Mouse (Mus musculus) lung, adult 18-20 months (tissue): ENCODE data around the gene Cd151.

Experiments used
- DNase-seq, 2 experiments: peaks; one replicate each; pipeline ENCODE4 v3.0.0; 2022; ENCODE audit warnings: mixed read lengths in 2 of 2

The Cd151 gene

GRCm38 (mm10) chr7:141475805-141476158 lies 8.6 kb downstream of the Cd151 start:
- peak; percentile 19 to 28 for DNase-seq

DNA sequence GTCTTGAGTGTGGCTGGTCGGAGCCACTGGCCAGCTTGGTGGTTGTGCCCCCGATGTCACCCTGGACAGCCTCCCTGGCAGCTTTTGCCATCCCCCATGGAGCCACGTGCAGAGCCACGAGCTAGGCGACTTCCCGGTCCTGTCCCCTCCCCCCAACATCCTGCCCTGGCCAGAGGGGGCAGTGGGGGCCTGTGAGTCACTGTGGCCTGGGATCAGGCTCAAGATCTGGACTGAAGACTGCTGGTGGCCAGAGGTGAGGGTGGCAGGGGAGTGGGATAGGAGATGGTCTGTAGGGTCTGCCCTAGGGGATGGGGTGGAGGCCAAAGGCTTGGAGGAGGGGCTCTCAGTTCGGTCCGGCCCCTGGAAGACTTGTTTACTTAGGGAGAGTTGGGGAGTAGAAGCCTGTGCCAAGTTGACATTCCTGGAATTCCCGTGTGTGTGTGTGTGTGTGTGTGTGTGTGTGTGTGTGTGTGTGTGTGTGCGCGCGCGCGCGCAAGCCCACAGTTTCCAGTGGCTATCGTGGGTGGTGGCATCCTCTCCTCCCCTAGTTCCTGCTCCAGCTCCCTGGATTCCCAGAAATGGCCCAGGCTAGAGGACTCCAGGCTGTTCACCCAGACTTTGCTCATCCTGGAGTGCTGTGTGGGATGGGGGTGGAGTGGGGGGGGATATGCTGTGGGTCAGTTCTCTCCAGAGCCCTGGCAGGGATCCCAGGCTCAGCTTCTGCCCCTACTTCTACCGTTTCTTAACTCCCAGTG lies 9.2 kb downstream of the Cd151 start:
- DNase-seq: peak; percentile 90 to 94

GRCm38 (mm10) chr7:141476981-141477370 lies 9.8 kb downstream of the Cd151 start:
- peak; percentile 56 to 63 for DNase-seq

GRCm38 (mm10) chr7:141477578-141478269 lies 10.5 kb downstream of the Cd151 start:
- DNase-seq: peak in 1 of 2 experiments; percentile 17

GRCm38 (mm10) chr7:141478270-141478748 lies 11.1 kb downstream of the Cd151 start:
- DNase-seq: peak in 1 of 2 experiments; percentile 4

DNA sequence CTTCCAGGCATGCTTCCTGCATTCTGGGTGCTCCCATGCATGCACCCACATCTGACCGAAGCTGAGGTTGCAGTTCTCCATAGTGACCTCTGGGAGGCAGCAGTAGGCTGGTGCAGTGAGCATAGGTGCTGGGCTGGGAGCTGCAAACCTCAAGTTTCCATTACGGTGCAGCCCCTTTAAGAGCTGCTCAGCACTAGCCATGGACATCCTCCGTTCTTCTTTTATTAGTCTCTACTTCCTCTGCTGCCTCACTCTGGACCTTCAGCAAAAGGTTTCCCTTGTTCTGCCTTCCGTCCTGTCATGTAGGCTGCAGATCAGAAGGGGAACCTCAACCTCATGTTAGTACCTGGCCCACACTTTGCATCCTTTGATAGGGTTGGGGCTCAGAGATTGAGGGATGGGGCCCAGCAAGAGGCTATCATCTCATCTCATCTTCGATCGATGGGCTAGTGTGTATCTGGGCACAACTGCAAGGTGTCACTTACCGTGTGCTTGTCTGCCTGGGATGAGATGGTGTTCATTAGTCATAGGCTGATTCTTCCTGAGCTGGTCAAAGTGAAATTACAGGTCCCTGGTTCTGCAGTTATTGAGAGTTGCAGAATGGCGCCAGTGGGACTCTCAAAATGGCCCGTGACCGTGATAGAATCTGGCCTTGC lies 13.8 kb downstream of the Cd151 start:
- DNase-seq: peak; percentile 69 to 73

- peak; percentile 52 to 54 for DNase-seq
Observed at GRCm38 (mm10) chr7:141481498-141482401, 14.6 kb downstream of the Cd151 start.

GRCm38 (mm10) chr7:141482531-141483024 lies 15.4 kb downstream of the Cd151 start:
- DNase-seq: no peak

DNA sequence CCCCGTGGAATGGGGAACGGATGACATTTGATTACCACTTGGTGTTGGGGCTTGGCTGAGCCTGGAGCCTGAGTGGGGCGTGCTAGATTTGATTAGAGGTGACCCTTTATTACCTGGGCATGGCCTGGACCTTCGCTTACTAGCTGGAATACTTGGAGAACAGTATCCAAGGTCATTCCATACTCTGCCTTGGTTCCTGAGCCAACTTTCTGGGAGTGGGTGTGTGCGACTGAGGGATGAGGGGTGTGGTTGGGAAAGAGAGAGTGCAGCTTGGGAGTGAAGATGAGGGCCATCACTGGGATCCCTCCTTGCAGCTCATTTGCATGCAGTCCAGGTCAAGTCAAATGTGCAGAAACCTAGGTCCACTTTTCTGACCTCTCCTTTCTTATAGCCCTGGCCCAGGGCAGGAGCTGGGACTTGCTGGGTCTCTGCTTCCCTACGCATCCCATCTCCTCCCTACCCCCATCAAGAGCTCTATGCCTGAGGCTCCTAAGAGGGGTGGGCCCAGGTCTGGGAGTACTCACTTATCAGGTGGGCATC lies 16.0 kb downstream of the Cd151 start:
- no peak for DNase-seq

DNA sequence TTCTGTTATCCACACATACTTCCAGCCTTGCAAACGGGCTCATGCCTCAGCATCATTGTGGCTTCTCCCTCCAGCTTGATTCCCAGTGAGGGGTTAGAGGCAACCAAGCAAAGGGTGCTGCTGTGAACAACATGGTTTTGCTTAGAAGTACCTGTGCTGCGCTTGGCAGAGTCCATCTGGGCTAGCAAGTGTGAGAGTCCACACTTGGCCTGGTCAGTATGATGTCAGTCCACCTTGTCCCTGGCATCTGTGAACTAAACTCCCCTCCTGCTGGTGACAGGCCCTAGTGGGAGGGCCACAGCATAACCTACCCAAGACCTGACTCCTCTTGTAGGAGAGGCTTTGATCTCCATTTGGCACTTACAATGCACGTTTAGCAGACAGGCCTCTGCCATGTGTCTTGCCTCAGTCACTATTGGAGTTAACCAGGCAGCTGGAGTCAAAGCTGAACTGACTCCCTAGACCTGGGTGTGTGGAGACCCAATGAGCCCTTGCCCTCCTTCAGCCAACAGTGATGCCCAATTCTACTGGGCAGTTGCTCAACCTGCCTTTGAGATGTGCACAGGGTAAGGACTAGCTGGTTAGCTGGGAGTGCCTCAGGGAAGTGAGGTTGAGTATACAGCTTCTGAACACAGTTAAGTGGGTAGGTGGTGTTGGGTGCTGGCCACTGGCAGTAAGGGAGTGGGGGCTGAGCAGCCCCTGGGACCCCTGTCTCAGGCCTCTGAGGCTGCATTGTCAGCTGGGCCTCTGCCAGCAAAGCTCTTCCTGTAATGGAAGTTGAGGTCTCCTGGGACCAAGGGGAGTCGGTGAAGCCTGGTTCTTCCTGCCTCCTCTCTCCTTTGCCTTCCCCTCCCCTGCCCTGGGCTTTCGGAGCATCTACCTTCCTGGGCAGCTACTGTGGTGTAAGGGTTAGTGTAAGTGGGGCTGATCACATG lies 17.3 kb downstream of the Cd151 start:
- no peak for DNase-seq

GRCm38 (mm10) chr7:141485186-141485585 lies 18.0 kb downstream of the Cd151 start:
- DNase-seq: no peak

GRCm38 (mm10) chr7:141485606-141486005 lies 18.4 kb downstream of the Cd151 start:
- DNase-seq: no peak

DNA sequence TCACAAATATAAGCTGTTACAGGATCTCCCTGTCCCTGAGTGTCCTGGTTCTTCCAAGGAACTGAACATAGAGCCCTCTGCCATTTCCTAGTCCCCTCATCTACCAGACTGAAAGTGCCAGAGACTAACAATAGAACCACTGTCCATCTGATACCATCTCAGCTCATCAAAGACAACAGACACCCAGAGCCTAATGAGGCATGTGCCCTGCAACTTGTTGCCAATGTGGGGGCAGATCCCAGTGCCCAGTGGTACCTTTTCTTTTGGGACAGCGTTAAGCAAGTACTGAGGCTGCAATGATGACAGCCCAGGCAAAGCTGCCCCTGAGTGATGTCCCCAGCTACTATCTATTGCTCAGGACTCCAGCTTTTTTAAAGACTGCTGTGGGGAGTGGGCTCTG lies 19.0 kb downstream of the Cd151 start:
- DNase-seq: no peak

GRCm38 (mm10) chr7:141487141-141487540 lies 19.9 kb downstream of the Cd151 start:
- no peak for DNase-seq

DNA sequence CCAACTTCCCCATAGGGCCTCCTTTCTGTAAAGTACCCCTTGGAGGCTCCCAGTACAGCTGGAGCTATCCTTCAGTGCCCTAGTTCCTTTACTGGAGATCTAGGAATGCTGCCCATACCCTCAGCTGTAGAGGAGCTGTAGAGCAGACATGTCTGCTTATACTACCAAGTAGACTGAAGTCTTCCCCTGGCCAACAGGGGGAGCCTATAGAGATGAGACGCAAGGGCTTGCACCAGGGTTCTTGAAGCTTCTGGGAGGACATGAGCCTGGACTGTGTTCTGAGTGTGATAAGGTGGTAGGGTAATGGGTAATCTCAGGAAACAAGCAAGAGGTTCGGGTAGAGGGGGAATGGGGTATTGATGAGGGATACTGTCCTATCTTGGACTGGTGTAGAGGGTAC lies 24.0 kb downstream of the Cd151 start:
- DNase-seq: peak in 1 of 2 experiments; percentile 10

GRCm38 (mm10) chr7:141492738-141493137 lies 25.5 kb downstream of the Cd151 start:
- no peak for DNase-seq

DNA sequence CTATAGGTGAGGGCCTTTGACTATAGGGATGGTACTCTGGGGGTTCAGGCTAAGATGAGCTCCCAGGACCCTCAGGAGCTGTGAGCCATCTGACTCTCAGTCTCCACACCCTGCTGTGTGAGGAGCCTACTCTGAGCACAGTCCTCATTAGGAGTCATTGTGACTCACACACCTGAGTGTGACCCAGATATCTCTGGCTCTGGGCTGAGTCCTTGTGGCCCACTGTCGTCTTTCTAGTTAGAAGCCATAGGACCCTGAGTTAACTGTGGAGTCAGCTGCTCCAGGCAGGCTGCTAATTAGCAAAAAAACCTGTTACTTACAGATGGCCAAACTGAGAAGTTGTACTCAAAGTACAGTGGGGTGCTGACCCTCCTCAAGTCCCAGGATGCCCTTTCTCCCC lies 26.5 kb downstream of the Cd151 start:
- no peak for DNase-seq

DNA sequence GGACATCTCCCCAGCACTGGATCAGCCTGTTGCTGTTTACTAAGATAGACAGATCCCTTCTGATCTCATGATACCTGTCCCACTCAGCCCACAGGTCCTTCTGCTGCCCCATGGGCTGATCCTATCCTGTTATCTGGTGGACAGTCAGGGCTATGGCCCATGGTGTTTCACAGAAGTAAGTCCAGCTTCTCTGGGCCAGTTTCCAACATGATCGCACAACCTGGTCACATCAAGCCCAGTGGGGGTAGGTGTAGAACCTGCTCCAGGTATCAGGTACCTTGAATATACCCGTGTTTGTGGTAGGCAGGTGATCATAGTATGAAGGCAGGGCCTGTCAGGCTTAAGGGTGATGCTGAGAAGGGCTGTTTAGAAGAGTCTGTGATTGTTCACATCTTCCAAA lies 28.2 kb downstream of the Cd151 start:
- no peak for DNase-seq

- DNase-seq: no peak
Observed at GRCm38 (mm10) chr7:141495940-141496339, 28.7 kb downstream of the Cd151 start.

- no peak for DNase-seq
Observed at GRCm38 (mm10) chr7:141497600-141497999, 30.4 kb downstream of the Cd151 start.
